Mouse (Mus musculus): ENCODE measurements around the gene Btbd6. TPM values are rescaled to one million over a fixed set of nuclear protein-coding genes. Genes with fewer than 3 reads are reported as not detected.

The Btbd6 gene
- total and polyA plus RNA-seq, 2 experiments from 2014 or later = 52.1 to 76.1 TPM

- WGBS = 80% methylated on average over 3 of the region's 3 CpGs
Observed at GRCm38 (mm10) chr12:112952926-112953565, 23.2 kb upstream of the Btbd6 start.

GRCm38 (mm10) chr12:112955800-112956199, 20.5 kb upstream of the Btbd6 start:
- peak; percentile 53 for ATAC-seq
- H3K9ac ChIP-seq (replicated peaks; ENCODE audit: low read length) = no peak overlapping the region
- H3K27me3 ChIP-seq (ENCODE audit: insufficient read depth, low read length) = no peaks in the 10 kb centered on the region
- 34% methylated on average over 4 of the region's 4 CpGs for WGBS
- 0 out of 2 replicates have a peak, but pooled peaks cover 5% of the 10 kb centered on the region for H3K4me1 ChIP-seq (ENCODE audit: insufficient read depth, low read length)
- H3K9me3 ChIP-seq (ENCODE audit: low read length) = no peaks in the 10 kb centered on the region
- H3K27ac ChIP-seq = no peak overlapping the region
- no peak overlapping the region for H3K4me3 ChIP-seq (ENCODE audit: low read length)
- DNase-seq (ENCODE audit: low spot score) = peak; percentile 76
- peaks cover 9% of the 10 kb centered on the region; the same call in 1 of the 2 replicates for H3K36me3 ChIP-seq (ENCODE audit: insufficient read depth, low read length)
- no peak overlapping the region for H3K4me2 ChIP-seq (ENCODE audit: low read depth, low read length)
- peak; percentile 91 for TF ChIP-seq CTCF (IDR thresholded peaks at IDR 0.05; ENCODE audit: low read depth)

More at GRCm38 (mm10) chr12:112952926-112953565, 23.2 kb upstream of the Btbd6 start:
- Histone ChIP-seq H3K4me2 (ENCODE audit: low read depth, low read length) (no peak overlapping the region), H3K4me3 (ENCODE audit: low read length) (no peak overlapping the region), H3K4me1 (ENCODE audit: insufficient read depth, low read length) (0 out of 2 replicates have a peak, but pooled peaks cover 14% of the 10 kb centered on the region), H3K27ac (0 out of 2 replicates have a peak overlapping the region, but pooled peaks have one; percentile 92), H3K9me3 (ENCODE audit: low read length) (no peaks in the 10 kb centered on the region), H3K9ac (replicated peaks; ENCODE audit: low read length) (no peak overlapping the region), H3K27me3 (ENCODE audit: insufficient read depth, low read length) (no peaks in the 10 kb centered on the region), H3K36me3 (ENCODE audit: insufficient read depth, low read length) (no peaks in the 10 kb centered on the region)
- no peak for TF ChIP-seq CTCF (IDR thresholded peaks at IDR 0.05; ENCODE audit: low read depth)
- DNase-seq (ENCODE audit: low spot score) = no peak
- ATAC-seq = no peak

- no peaks in the 10 kb centered on the region for H3K4me1 ChIP-seq (ENCODE audit: insufficient read depth, low read length)
- no peaks in the 10 kb centered on the region for H3K9me3 ChIP-seq (ENCODE audit: low read length)
- peak; percentile 60 for TF ChIP-seq CTCF (IDR thresholded peaks at IDR 0.05; ENCODE audit: low read depth)
- peaks cover 34% of the 10 kb centered on the region for H3K36me3 ChIP-seq (ENCODE audit: insufficient read depth, low read length)
- H3K27me3 ChIP-seq (ENCODE audit: insufficient read depth, low read length) = no peaks in the 10 kb centered on the region
- no peak overlapping the region for H3K9ac ChIP-seq (replicated peaks; ENCODE audit: low read length)
- ATAC-seq (peak; percentile 42; the same call in 1 of the 2 replicates), DNase-seq (ENCODE audit: low spot score) (peak; percentile 53)
- H3K27ac ChIP-seq = no peak overlapping the region
- no peak overlapping the region for H3K4me2 ChIP-seq (ENCODE audit: low read depth, low read length)
- no peak overlapping the region for H3K4me3 ChIP-seq (ENCODE audit: low read length)
- WGBS = 29% methylated on average over 4 of the region's 4 CpGs
Observed at GRCm38 (mm10) chr12:112958303-112958702, 18.0 kb upstream of the Btbd6 start.

- peaks cover 45% of the 10 kb centered on the region for H3K36me3 ChIP-seq (ENCODE audit: insufficient read depth, low read length)
- H3K4me2 ChIP-seq (ENCODE audit: low read depth, low read length) = no peak overlapping the region
- ATAC-seq (no peak), DNase-seq (ENCODE audit: low spot score) (no peak)
- H3K9ac ChIP-seq (replicated peaks; ENCODE audit: low read length) = no peak overlapping the region
- no peak overlapping the region for H3K27ac ChIP-seq
- TF ChIP-seq CTCF (IDR thresholded peaks at IDR 0.05; ENCODE audit: low read depth) = no peak
- H3K27me3 ChIP-seq (ENCODE audit: insufficient read depth, low read length) = no peaks in the 10 kb centered on the region
- no peaks in the 10 kb centered on the region for H3K4me1 ChIP-seq (ENCODE audit: insufficient read depth, low read length)
- H3K9me3 ChIP-seq (ENCODE audit: low read length) = no peaks in the 10 kb centered on the region
- H3K4me3 ChIP-seq (ENCODE audit: low read length) = no peak overlapping the region
- WGBS = 78% methylated on average over 8 of the region's 8 CpGs
Observed at GRCm38 (mm10) chr12:112959421-112959820, 16.9 kb upstream of the Btbd6 start.

GRCm38 (mm10) chr12:112961428-112961827, 14.9 kb upstream of the Btbd6 start:
- Histone ChIP-seq H3K27me3 (ENCODE audit: insufficient read depth, low read length) (no peaks in the 10 kb centered on the region), H3K9ac (replicated peaks; ENCODE audit: low read length) (no peak overlapping the region), H3K4me1 (ENCODE audit: insufficient read depth, low read length) (no peaks in the 10 kb centered on the region), H3K27ac (no peak overlapping the region; the same call in 1 of the 2 replicates), H3K36me3 (ENCODE audit: insufficient read depth, low read length) (peaks cover 60% of the 10 kb centered on the region), H3K4me3 (ENCODE audit: low read length) (no peak overlapping the region), H3K4me2 (ENCODE audit: low read depth, low read length) (no peak overlapping the region), H3K9me3 (ENCODE audit: low read length) (no peaks in the 10 kb centered on the region)
- WGBS = 54% methylated on average over 7 of the region's 7 CpGs
- peak; percentile 44 for DNase-seq (ENCODE audit: low spot score)
- no peak for TF ChIP-seq CTCF (IDR thresholded peaks at IDR 0.05; ENCODE audit: low read depth)
- 0 out of 2 replicates have a peak, but pooled peaks have one; percentile 11 for ATAC-seq

GRCm38 (mm10) chr12:112961872-112962271, 14.4 kb upstream of the Btbd6 start:
- WGBS = 76% methylated on average over 5 of the region's 5 CpGs
- no peak for TF ChIP-seq CTCF (IDR thresholded peaks at IDR 0.05; ENCODE audit: low read depth)

GRCm38 (mm10) chr12:112965783-112966182, 10.5 kb upstream of the Btbd6 start:
- Histone ChIP-seq H3K36me3 (ENCODE audit: insufficient read depth, low read length) (peaks cover 86% of the 10 kb centered on the region), H3K4me2 (ENCODE audit: low read depth, low read length) (no peak overlapping the region), H3K27ac (no peak overlapping the region), H3K4me3 (ENCODE audit: low read length) (no peak overlapping the region), H3K4me1 (ENCODE audit: insufficient read depth, low read length) (no peaks in the 10 kb centered on the region), H3K9ac (replicated peaks; ENCODE audit: low read length) (no peak overlapping the region), H3K27me3 (ENCODE audit: insufficient read depth, low read length) (no peaks in the 10 kb centered on the region), H3K9me3 (ENCODE audit: low read length) (no peaks in the 10 kb centered on the region)
- ATAC-seq = no peak
- no peak for TF ChIP-seq CTCF (IDR thresholded peaks at IDR 0.05; ENCODE audit: low read depth)
- WGBS = 81% methylated on average over 13 of the region's 13 CpGs
- no peak for DNase-seq (ENCODE audit: low spot score)

More at GRCm38 (mm10) chr12:112961872-112962271, 14.4 kb upstream of the Btbd6 start:
- Histone ChIP-seq H3K9ac (replicated peaks; ENCODE audit: low read length) (no peak overlapping the region), H3K9me3 (ENCODE audit: low read length) (no peaks in the 10 kb centered on the region), H3K4me3 (ENCODE audit: low read length) (no peak overlapping the region), H3K27me3 (ENCODE audit: insufficient read depth, low read length) (no peaks in the 10 kb centered on the region), H3K36me3 (ENCODE audit: insufficient read depth, low read length) (peaks cover 64% of the 10 kb centered on the region), H3K4me1 (ENCODE audit: insufficient read depth, low read length) (no peaks in the 10 kb centered on the region), H3K4me2 (ENCODE audit: low read depth, low read length) (no peak overlapping the region), H3K27ac (no peak overlapping the region; the same call in 1 of the 2 replicates)
- ATAC-seq (no peak), DNase-seq (ENCODE audit: low spot score) (no peak)
